Mouse (Mus musculus): ENCODE data around the gene Kcng1. TPM values are rescaled to one million over a fixed set of nuclear protein-coding genes. Genes with fewer than 3 reads are reported as not detected.

Kcng1 gene
- total RNA-seq (2017) = not detected in 3 replicates

GRCm38 (mm10) chr2:168281582-168281981 is at the start of gene Kcng1:
Gene Kcng1 (minus strand): TSS chr2:168281736.
- no peak for ATAC-seq (replicated peaks; ENCODE audit: insufficient number of reproducible peaks, low FRiP score, low TSS enrichment, poor library complexity, severe bottlenecking)

- ATAC-seq (replicated peaks; ENCODE audit: insufficient number of reproducible peaks, low FRiP score, low TSS enrichment, poor library complexity, severe bottlenecking) = no peak
Measured at GRCm38 (mm10) chr2:168330421-168331070, 49.0 kb upstream of the Kcng1 start.

GRCm38 (mm10) chr2:168321716-168322374 is 40.3 kb upstream of the Kcng1 start:
- ATAC-seq (replicated peaks; ENCODE audit: insufficient number of reproducible peaks, low FRiP score, low TSS enrichment, poor library complexity, severe bottlenecking) = no peak

GRCm38 (mm10) chr2:168320388-168321182 is 39.0 kb upstream of the Kcng1 start:
- ATAC-seq (replicated peaks; ENCODE audit: insufficient number of reproducible peaks, low FRiP score, low TSS enrichment, poor library complexity, severe bottlenecking) = no peak

- peak; percentile 22; the same call in 1 of the 2 replicates for ATAC-seq (replicated peaks; ENCODE audit: insufficient number of reproducible peaks, low FRiP score, low TSS enrichment, poor library complexity, severe bottlenecking)
Measured at GRCm38 (mm10) chr2:168314646-168315446, 33.3 kb upstream of the Kcng1 start.

GRCm38 (mm10) chr2:168312504-168312903 is 31.0 kb upstream of the Kcng1 start:
- ATAC-seq (replicated peaks; ENCODE audit: insufficient number of reproducible peaks, low FRiP score, low TSS enrichment, poor library complexity, severe bottlenecking) = no peak

- ATAC-seq (replicated peaks; ENCODE audit: insufficient number of reproducible peaks, low FRiP score, low TSS enrichment, poor library complexity, severe bottlenecking) = no peak
Measured at GRCm38 (mm10) chr2:168311006-168311405, 29.5 kb upstream of the Kcng1 start.

- no peak for ATAC-seq (replicated peaks; ENCODE audit: insufficient number of reproducible peaks, low FRiP score, low TSS enrichment, poor library complexity, severe bottlenecking)
Measured at GRCm38 (mm10) chr2:168308916-168309315, 27.4 kb upstream of the Kcng1 start.

GRCm38 (mm10) chr2:168299650-168300049 is 18.1 kb upstream of the Kcng1 start:
- ATAC-seq (replicated peaks; ENCODE audit: insufficient number of reproducible peaks, low FRiP score, low TSS enrichment, poor library complexity, severe bottlenecking) = no peak

GRCm38 (mm10) chr2:168296530-168296929 is 15.0 kb upstream of the Kcng1 start:
- ATAC-seq (replicated peaks; ENCODE audit: insufficient number of reproducible peaks, low FRiP score, low TSS enrichment, poor library complexity, severe bottlenecking) = no peak

GRCm38 (mm10) chr2:168292521-168292920 is 11.0 kb upstream of the Kcng1 start:
- no peak for ATAC-seq (replicated peaks; ENCODE audit: insufficient number of reproducible peaks, low FRiP score, low TSS enrichment, poor library complexity, severe bottlenecking)

GRCm38 (mm10) chr2:168292041-168292440 is 10.5 kb upstream of the Kcng1 start:
- no peak for ATAC-seq (replicated peaks; ENCODE audit: insufficient number of reproducible peaks, low FRiP score, low TSS enrichment, poor library complexity, severe bottlenecking)

- ATAC-seq (replicated peaks; ENCODE audit: insufficient number of reproducible peaks, low FRiP score, low TSS enrichment, poor library complexity, severe bottlenecking) = no peak
Measured at GRCm38 (mm10) chr2:168289851-168290250, 8.3 kb upstream of the Kcng1 start.

- no peak for ATAC-seq (replicated peaks; ENCODE audit: insufficient number of reproducible peaks, low FRiP score, low TSS enrichment, poor library complexity, severe bottlenecking)
Measured at GRCm38 (mm10) chr2:168289016-168289415, 7.5 kb upstream of the Kcng1 start.

GRCm38 (mm10) chr2:168286987-168287386 is 5.5 kb upstream of the Kcng1 start:
- ATAC-seq (replicated peaks; ENCODE audit: insufficient number of reproducible peaks, low FRiP score, low TSS enrichment, poor library complexity, severe bottlenecking) = no peak

GRCm38 (mm10) chr2:168285143-168285542 is 3.6 kb upstream of the Kcng1 start:
- ATAC-seq (replicated peaks; ENCODE audit: insufficient number of reproducible peaks, low FRiP score, low TSS enrichment, poor library complexity, severe bottlenecking) = no peak

GRCm38 (mm10) chr2:168280729-168281581 is 581 bp downstream of the Kcng1 start:
- ATAC-seq (replicated peaks; ENCODE audit: insufficient number of reproducible peaks, low FRiP score, low TSS enrichment, poor library complexity, severe bottlenecking) = no peak

- peak; percentile 59; the same call in 1 of the 2 replicates for ATAC-seq (replicated peaks; ENCODE audit: insufficient number of reproducible peaks, low FRiP score, low TSS enrichment, poor library complexity, severe bottlenecking)
Measured at GRCm38 (mm10) chr2:168274374-168274935, 7.1 kb downstream of the Kcng1 start.

All from monocyte, adult 5-6 weeks (primary cell).